Mouse (Mus musculus) B cell, adult (primary cell): ENCODE data around the gene Hmcn1. TPM values are rescaled to one million over a fixed set of nuclear protein-coding genes. Genes with fewer than 3 reads are reported as not detected.

Experiments used
- total RNA-seq: library from RNA; stranded (reverse); gene quantifications from 4 replicates; pipeline ENCODE4 v1.2.4, GENCODE M21; 2023; ENCODE audit not compliant: inconsistent age

The Hmcn1 gene
- not detected in 4 replicates for total RNA-seq

GRCm38 (mm10) chr1:150993162-150994064 lies at the start of gene Hmcn1:
Gene Hmcn1, minus strand, starts transcription at chr1:150993435.

Other genes with a start within 250 kb of the Hmcn1 start
- gene Gm47985, start 189.1 kb upstream of the Hmcn1 start, total RNA-seq: 0.32 TPM in 1 of 4 replicates, not detected in the others
- 0.29 to 0.30 TPM in 2 of 4 replicates, not detected in the others for gene Gm8947, start 198.9 kb upstream of the Hmcn1 start, total RNA-seq
- not detected in 4 replicates for gene Gm47995, start 205.0 kb upstream of the Hmcn1 start, total RNA-seq
- gene 3110040M04Rik, start 210.7 kb upstream of the Hmcn1 start, total RNA-seq: not detected in 4 replicates
- gene Gm47996, start 216.7 kb upstream of the Hmcn1 start, total RNA-seq: not detected in 4 replicates